Mouse (Mus musculus): ENCODE results near the gene Myl6b.

- TF ChIP-seq GATA1 (IDR thresholded peaks at IDR 0.05; ENCODE audit: low read length) (no peak), TAL1 (IDR thresholded peaks at IDR 0.05; ENCODE audit: low read length) (no peak)
Measured at GRCm38 (mm10) chr10:128544151-128544657, 45.7 kb upstream of the Myl6b start.

All from erythroblast, embryonic 14.5 days (primary cell).